Mouse (Mus musculus): ENCODE results near the gene Rnf216. TPM values are rescaled to one million over a fixed set of nuclear protein-coding genes. Genes with fewer than 3 reads are reported as not detected.

Rnf216 gene
- polyA plus RNA-seq, 1 experiment = 2.4 TPM

DNA sequence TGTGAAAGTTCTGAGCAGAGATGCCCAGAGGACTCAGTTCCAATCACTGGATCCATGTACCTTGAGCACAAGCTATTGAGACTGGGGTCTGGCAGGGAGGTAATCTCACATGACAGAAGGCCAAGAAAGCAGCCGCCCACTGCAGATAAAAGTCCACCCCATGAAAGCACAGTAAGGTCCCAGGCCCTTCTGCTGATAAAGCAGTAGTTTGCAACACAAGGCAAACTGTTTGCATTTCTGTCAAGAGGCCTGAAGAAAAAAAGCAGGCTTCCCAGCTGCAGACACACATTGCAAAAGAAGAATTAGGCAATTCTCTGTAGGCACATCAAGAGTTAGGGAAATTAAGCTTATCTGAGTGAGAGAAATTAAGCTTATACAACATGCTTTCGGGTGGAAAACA lies 54.6 kb downstream of the Rnf216 start:
- Histone ChIP-seq H3K4me1 (ENCODE audit: control insufficient read depth) (peaks cover 97% of the 10 kb centered on the region), H3K4me3 (replicated peaks) (peak overlapping the region; percentile 43), H3K36me3 (ENCODE audit: control insufficient read depth) (peaks cover 76% of the 10 kb centered on the region), H3K27me3 (ENCODE audit: control insufficient read depth) (no peaks in the 10 kb centered on the region), H3K9me3 (ENCODE audit: control insufficient read depth, low read length) (no peaks in the 10 kb centered on the region)
- TF ChIP-seq GATA1 (IDR thresholded peaks at IDR 0.05; ENCODE audit: low read length) (peak; percentile 95), TAL1 (IDR thresholded peaks at IDR 0.05; ENCODE audit: low read length) (peak; percentile 96)

DNA sequence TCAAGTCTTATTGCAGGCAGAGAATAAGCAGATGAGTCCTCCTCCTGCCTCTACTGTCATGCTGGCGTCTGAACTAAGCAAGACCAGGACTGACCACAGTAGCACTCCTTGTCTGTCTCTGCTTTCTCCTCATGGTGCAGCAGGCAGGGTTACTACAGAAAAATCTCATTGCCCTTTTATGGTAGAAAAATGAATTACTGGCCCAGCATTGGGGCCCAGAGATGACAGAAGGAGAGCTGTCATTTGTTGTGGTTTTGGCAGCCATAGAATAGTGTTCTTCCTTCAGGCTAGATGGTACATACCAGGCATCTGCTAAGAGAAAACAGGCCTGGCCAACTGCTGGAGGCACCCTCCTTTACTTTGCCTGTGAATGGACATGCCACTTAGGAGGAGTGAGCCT lies 55.0 kb downstream of the Rnf216 start:
- H3K4me3 ChIP-seq (replicated peaks) = peak overlapping the region; percentile 10
- H3K36me3 ChIP-seq (ENCODE audit: control insufficient read depth) = peaks cover 76% of the 10 kb centered on the region
- H3K4me1 ChIP-seq (ENCODE audit: control insufficient read depth) = peaks cover 97% of the 10 kb centered on the region

GRCm38 (mm10) chr5:143056191-143056880 lies 56.5 kb downstream of the Rnf216 start:
- no peak for TF ChIP-seq GATA1 (IDR thresholded peaks at IDR 0.05; ENCODE audit: low read length)
- TF ChIP-seq TAL1 (IDR thresholded peaks at IDR 0.05; ENCODE audit: low read length) = no peak
- Histone ChIP-seq H3K9me3 (ENCODE audit: control insufficient read depth, low read length) (no peaks in the 10 kb centered on the region), H3K4me3 (replicated peaks) (no peak overlapping the region), H3K4me1 (ENCODE audit: control insufficient read depth) (peaks cover 98% of the 10 kb centered on the region), H3K36me3 (ENCODE audit: control insufficient read depth) (peaks cover 76% of the 10 kb centered on the region), H3K27me3 (ENCODE audit: control insufficient read depth) (no peaks in the 10 kb centered on the region)

More for the DNA sequence above, 55.0 kb downstream of the Rnf216 start:
- no peak for TF ChIP-seq TAL1 (IDR thresholded peaks at IDR 0.05; ENCODE audit: low read length)
- TF ChIP-seq GATA1 (IDR thresholded peaks at IDR 0.05; ENCODE audit: low read length) = no peak
- Histone ChIP-seq H3K9me3 (ENCODE audit: control insufficient read depth, low read length) (no peaks in the 10 kb centered on the region), H3K27me3 (ENCODE audit: control insufficient read depth) (no peaks in the 10 kb centered on the region)

GRCm38 (mm10) chr5:143055501-143056125 lies 57.2 kb downstream of the Rnf216 start:
- no peak overlapping the region for H3K4me3 ChIP-seq (replicated peaks)
- H3K4me1 ChIP-seq (ENCODE audit: control insufficient read depth) = peaks cover 98% of the 10 kb centered on the region
- TF ChIP-seq TAL1 (IDR thresholded peaks at IDR 0.05; ENCODE audit: low read length) (no peak), GATA1 (IDR thresholded peaks at IDR 0.05; ENCODE audit: low read length) (no peak)
- H3K9me3 ChIP-seq (ENCODE audit: control insufficient read depth, low read length) = no peaks in the 10 kb centered on the region
- no peaks in the 10 kb centered on the region for H3K27me3 ChIP-seq (ENCODE audit: control insufficient read depth)
- peaks cover 76% of the 10 kb centered on the region for H3K36me3 ChIP-seq (ENCODE audit: control insufficient read depth)

GRCm38 (mm10) chr5:143054703-143055102 lies 58.1 kb downstream of the Rnf216 start:
- Histone ChIP-seq H3K4me3 (replicated peaks) (no peak overlapping the region), H3K36me3 (ENCODE audit: control insufficient read depth) (peaks cover 79% of the 10 kb centered on the region), H3K27me3 (ENCODE audit: control insufficient read depth) (no peaks in the 10 kb centered on the region), H3K4me1 (ENCODE audit: control insufficient read depth) (peaks cover 98% of the 10 kb centered on the region), H3K9me3 (ENCODE audit: control insufficient read depth, low read length) (no peaks in the 10 kb centered on the region)
- no peak for TF ChIP-seq GATA1 (IDR thresholded peaks at IDR 0.05; ENCODE audit: low read length)
- no peak for TF ChIP-seq TAL1 (IDR thresholded peaks at IDR 0.05; ENCODE audit: low read length)

GRCm38 (mm10) chr5:143053132-143053972 lies 59.4 kb downstream of the Rnf216 start:
- Histone ChIP-seq H3K4me3 (replicated peaks) (peak overlapping the region; percentile 42), H3K4me1 (ENCODE audit: control insufficient read depth) (peaks cover 98% of the 10 kb centered on the region), H3K36me3 (ENCODE audit: control insufficient read depth) (peaks cover 86% of the 10 kb centered on the region), H3K9me3 (ENCODE audit: control insufficient read depth, low read length) (no peaks in the 10 kb centered on the region), H3K27me3 (ENCODE audit: control insufficient read depth) (no peaks in the 10 kb centered on the region)
- TF ChIP-seq TAL1 (IDR thresholded peaks at IDR 0.05; ENCODE audit: low read length) = no peak
- no peak for TF ChIP-seq GATA1 (IDR thresholded peaks at IDR 0.05; ENCODE audit: low read length)

DNA sequence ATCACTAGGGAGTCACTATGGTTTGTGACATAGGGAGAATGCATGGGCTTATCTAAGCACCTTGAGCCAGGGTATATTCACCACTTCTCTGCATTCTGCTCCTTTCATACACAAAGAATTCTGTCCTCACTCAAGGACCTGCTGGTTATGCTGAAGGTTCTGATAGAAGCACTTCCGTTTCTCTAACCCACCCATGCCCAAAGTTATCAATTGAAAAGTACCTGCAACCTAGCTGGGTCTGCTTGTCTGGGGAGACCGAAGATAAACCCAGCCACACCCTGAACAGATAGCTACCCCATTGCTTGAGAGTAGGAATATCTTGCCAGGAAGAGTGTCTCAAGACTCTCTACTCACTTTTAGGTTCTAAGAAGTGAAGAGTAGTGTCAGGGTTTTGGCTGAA lies 60.1 kb downstream of the Rnf216 start:
- Histone ChIP-seq H3K36me3 (ENCODE audit: control insufficient read depth) (peaks cover 90% of the 10 kb centered on the region), H3K27me3 (ENCODE audit: control insufficient read depth) (no peaks in the 10 kb centered on the region), H3K9me3 (ENCODE audit: control insufficient read depth, low read length) (no peaks in the 10 kb centered on the region), H3K4me1 (ENCODE audit: control insufficient read depth) (peaks cover 98% of the 10 kb centered on the region), H3K4me3 (replicated peaks) (peak overlapping the region; percentile 42)
- TF ChIP-seq GATA1 (IDR thresholded peaks at IDR 0.05; ENCODE audit: low read length) (peak; percentile 50), TAL1 (IDR thresholded peaks at IDR 0.05; ENCODE audit: low read length) (no peak; the same call in 1 of the 3 replicates)

DNA sequence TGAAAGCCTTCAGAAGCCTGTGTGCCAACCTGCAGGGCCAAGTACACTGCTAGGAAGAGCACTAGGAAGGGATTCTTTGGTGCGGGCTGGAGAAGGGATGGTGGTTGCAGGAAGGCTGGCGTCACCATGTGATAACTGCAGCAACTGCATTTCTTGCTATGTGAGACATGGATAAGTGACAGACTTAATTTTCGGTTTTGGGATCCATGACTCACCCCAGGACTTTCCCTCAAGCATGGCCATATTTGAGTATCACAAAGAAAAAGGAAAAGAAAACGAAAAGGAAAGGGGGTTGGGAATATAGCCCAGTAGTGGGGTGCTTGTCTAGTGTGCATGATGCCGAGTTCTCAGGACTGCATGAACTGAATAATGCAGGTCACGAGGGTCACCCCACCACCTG lies 60.9 kb downstream of the Rnf216 start:
- peaks cover 98% of the 10 kb centered on the region for H3K4me1 ChIP-seq (ENCODE audit: control insufficient read depth)
- no peaks in the 10 kb centered on the region for H3K27me3 ChIP-seq (ENCODE audit: control insufficient read depth)
- no peaks in the 10 kb centered on the region for H3K9me3 ChIP-seq (ENCODE audit: control insufficient read depth, low read length)
- H3K36me3 ChIP-seq (ENCODE audit: control insufficient read depth) = peaks cover 90% of the 10 kb centered on the region
- H3K4me3 ChIP-seq (replicated peaks) = no peak overlapping the region
- TF ChIP-seq GATA1 (IDR thresholded peaks at IDR 0.05; ENCODE audit: low read length) (no peak), TAL1 (IDR thresholded peaks at IDR 0.05; ENCODE audit: low read length) (no peak)

GRCm38 (mm10) chr5:143050273-143050672 lies 62.5 kb downstream of the Rnf216 start:
- Histone ChIP-seq H3K36me3 (ENCODE audit: control insufficient read depth) (peaks cover 94% of the 10 kb centered on the region), H3K9me3 (ENCODE audit: control insufficient read depth, low read length) (no peaks in the 10 kb centered on the region), H3K4me3 (replicated peaks) (no peak overlapping the region), H3K4me1 (ENCODE audit: control insufficient read depth) (peaks cover 94% of the 10 kb centered on the region), H3K27me3 (ENCODE audit: control insufficient read depth) (no peaks in the 10 kb centered on the region)
- no peak for TF ChIP-seq TAL1 (IDR thresholded peaks at IDR 0.05; ENCODE audit: low read length)
- no peak for TF ChIP-seq GATA1 (IDR thresholded peaks at IDR 0.05; ENCODE audit: low read length)
